Mouse (Mus musculus) forebrain, postnatal 0 days (tissue): ENCODE data around the gene Gtpbp2. TPM values are rescaled to one million over a fixed set of nuclear protein-coding genes. Genes with fewer than 3 reads are reported as not detected.

Source experiments
- ATAC-seq: fragments of 200-750 bp; cut with Nextera tagmentation; 2 replicates; pipeline ENCODE4 v1.8.0; 2017; ENCODE audit warnings: mild to moderate bottlenecking, moderate library complexity
- DNase-seq: peaks from one replicate; pipeline ENCODE4 v3.0.0-alpha.2; 2015
- H3K27ac ChIP-seq: fragments of 300-500 bp; sonication (generic); 2 replicates; pipeline ENCODE4 v1.5.1; 2014; ENCODE audit warnings: low read depth, mild to moderate bottlenecking, antibody characterized with exemption, low read length, moderate library complexity, mixed read lengths
- H3K27me3 ChIP-seq: fragments of 300-500 bp; sonication (generic); 2 replicates; pipeline ENCODE4 v1.6.1; 2014; ENCODE audit warnings: mild to moderate bottlenecking, low read length, mixed read lengths; ENCODE audit not compliant: insufficient read depth
- H3K36me3 ChIP-seq: fragments of 300-500 bp; sonication (generic); 2 replicates; pipeline ENCODE4 v1.6.1; 2014; ENCODE audit warnings: mild to moderate bottlenecking, moderate library complexity; ENCODE audit not compliant: insufficient read depth
- H3K4me1 ChIP-seq: fragments of 300-500 bp; sonication (generic); 2 replicates; pipeline ENCODE4 v1.6.1; 2014; ENCODE audit warnings: antibody characterized with exemption; ENCODE audit not compliant: insufficient read depth
- H3K4me2 ChIP-seq: fragments of 300-500 bp; sonication (generic); 2 replicates; pipeline ENCODE4 v1.6.1; 2014; ENCODE audit warnings: low read depth, mild to moderate bottlenecking, moderate library complexity
- H3K4me3 ChIP-seq: fragments of 300-500 bp; sonication (generic); 2 replicates; pipeline ENCODE4 v1.5.1; 2014; ENCODE audit warnings: low read depth, low read length, mixed read lengths
- H3K9ac ChIP-seq: fragments of 300-500 bp; sonication (generic); 2 replicates; pipeline ENCODE4 v1.6.1; 2014; ENCODE audit warnings: mild to moderate bottlenecking
- H3K9me3 ChIP-seq: fragments of 300-500 bp; sonication (generic); 2 replicates; pipeline ENCODE4 v1.6.1; 2016; ENCODE audit warnings: low read length
- CTCF ChIP-seq: sonication (generic); IDR thresholded peaks from 2 replicates; pipeline ENCODE4 v1.5.1; 2016; ENCODE audit warnings: antibody characterized with exemption, control low read depth, low read depth
- WGBS: fragments of 180-500 bp; shearing (Covaris S2); extraction: QIAGEN DNeasy Blood & Tissue Kit; methylation state at CpG from one replicate; pipeline ENCODE4 v1.1.7; 2014; 5-methylcytosine and 5-hydroxymethylcytosine counted together
- polyA plus RNA-seq: library from polyadenylated mRNA; unstranded; fragments of >200 nt; fragmentation: Nextera tagmentation; extraction: Ambion mirVana; gene quantifications from 2 replicates; pipeline ENCODE4 v1.2.1, GENCODE M21; 2015
- total RNA-seq: library from RNA; depleted of rRNA; stranded (reverse); fragments of >200 nt; gene quantifications from 2 replicates; pipeline ENCODE4 v1.2.3, GENCODE M21; 2014

Gene Gtpbp2
- total and polyA plus RNA-seq, 2 experiments from 2014 or later, result 19.8 to 79.0 TPM

GRCm38 (mm10) chr17:46154336-46154735 is 6.5 kb upstream of the Gtpbp2 start:
- no peak for DNase-seq
- Histone ChIP-seq H3K27ac (no peak overlapping the region), H3K9me3 (no peaks in the 10 kb centered on the region), H3K27me3 (no peaks in the 10 kb centered on the region), H3K4me2 (no peak overlapping the region), H3K4me3 (no peak overlapping the region), H3K36me3 (no peaks in the 10 kb centered on the region), H3K4me1 (peaks cover 9% of the 10 kb centered on the region; the same call in 1 of the 2 replicates), H3K9ac (no peak overlapping the region)
- ATAC-seq, result no peak
- no peak for TF ChIP-seq CTCF
- 98% methylated on average over 3 of the region's 3 CpGs for WGBS

GRCm38 (mm10) chr17:46156680-46157079 is 4.2 kb upstream of the Gtpbp2 start:
- H3K27me3 ChIP-seq, result no peaks in the 10 kb centered on the region
- ATAC-seq, result no peak

GRCm38 (mm10) chr17:46157131-46157530 is 3.7 kb upstream of the Gtpbp2 start:
- Histone ChIP-seq H3K4me1 (peaks cover 16% of the 10 kb centered on the region), H3K9ac (no peak overlapping the region), H3K4me2 (no peak overlapping the region), H3K4me3 (no peak overlapping the region), H3K27ac (no peak overlapping the region), H3K36me3 (no peaks in the 10 kb centered on the region), H3K27me3 (no peaks in the 10 kb centered on the region), H3K9me3 (no peaks in the 10 kb centered on the region)
- no peak for ATAC-seq
- TF ChIP-seq CTCF, result no peak
- WGBS, result 85% methylated on average over 8 of the region's 8 CpGs
- DNase-seq, result no peak

More at GRCm38 (mm10) chr17:46156680-46157079, 4.2 kb upstream of the Gtpbp2 start:
- H3K9me3 ChIP-seq, result no peaks in the 10 kb centered on the region
- H3K4me3 ChIP-seq, result no peak overlapping the region
- H3K27ac ChIP-seq, result no peak overlapping the region
- no peak overlapping the region for H3K4me2 ChIP-seq
- H3K9ac ChIP-seq, result no peak overlapping the region
- peaks cover 11% of the 10 kb centered on the region for H3K4me1 ChIP-seq
- WGBS, result 90% methylated on average over 5 of the region's 5 CpGs
- DNase-seq, result no peak
- H3K36me3 ChIP-seq, result no peaks in the 10 kb centered on the region
- TF ChIP-seq CTCF, result no peak

GRCm38 (mm10) chr17:46159236-46159635 is 1.6 kb upstream of the Gtpbp2 start:
- Histone ChIP-seq H3K27me3 (no peaks in the 10 kb centered on the region), H3K4me3 (no peak overlapping the region), H3K27ac (no peak overlapping the region), H3K4me1 (peaks cover 15% of the 10 kb centered on the region), H3K4me2 (no peak overlapping the region), H3K9ac (no peak overlapping the region), H3K9me3 (no peaks in the 10 kb centered on the region), H3K36me3 (0 out of 2 replicates have a peak, but pooled peaks cover under 1% of the 10 kb centered on the region)
- no peak for TF ChIP-seq CTCF
- 67% methylated on average over 2 of the region's 2 CpGs for WGBS
- DNase-seq (no peak), ATAC-seq (no peak)

- peak; percentile 50 for TF ChIP-seq CTCF
- 1% methylated on average over 16 of the region's 16 CpGs for WGBS
- ATAC-seq, result peak; percentile 19
- no peaks in the 10 kb centered on the region for H3K9me3 ChIP-seq
- H3K4me2 ChIP-seq, result peak overlapping the region; percentile 82
- peak overlapping the region; percentile 52 for H3K9ac ChIP-seq
- H3K27me3 ChIP-seq, result no peaks in the 10 kb centered on the region
- peaks cover 10% of the 10 kb centered on the region for H3K36me3 ChIP-seq
- H3K4me1 ChIP-seq, result peaks cover 15% of the 10 kb centered on the region
- H3K27ac ChIP-seq, result peak overlapping the region; percentile 57
- peak overlapping the region; percentile 54 for H3K4me3 ChIP-seq
- peak; percentile 83 for DNase-seq
These were observed 656 bp upstream of the Gtpbp2 start for GRCm38 (mm10) chr17:46160090-46160662.

- H3K4me2 ChIP-seq, result peak overlapping the region; percentile 82
- peaks cover 20% of the 10 kb centered on the region for H3K36me3 ChIP-seq
- H3K27ac ChIP-seq, result peak overlapping the region; percentile 63
- no peaks in the 10 kb centered on the region for H3K9me3 ChIP-seq
- H3K9ac ChIP-seq, result peak overlapping the region; percentile 69
- peak; percentile 56 for ATAC-seq
- TF ChIP-seq CTCF, result no peak
- peak overlapping the region; percentile 54 for H3K4me3 ChIP-seq
- peak; percentile 58 for DNase-seq
- WGBS, result 2% methylated on average over 19 of the region's 19 CpGs
- peaks cover 15% of the 10 kb centered on the region for H3K4me1 ChIP-seq
- H3K27me3 ChIP-seq, result no peaks in the 10 kb centered on the region
These were observed 347 bp downstream of the Gtpbp2 start for GRCm38 (mm10) chr17:46161179-46161578.

GRCm38 (mm10) chr17:46161710-46162109 is 878 bp downstream of the Gtpbp2 start:
- Histone ChIP-seq H3K9ac (peak overlapping the region; percentile 69), H3K4me3 (peak overlapping the region; percentile 54), H3K36me3 (peaks cover 25% of the 10 kb centered on the region), H3K9me3 (no peaks in the 10 kb centered on the region), H3K27ac (peak overlapping the region; percentile 63), H3K4me1 (peaks cover 15% of the 10 kb centered on the region), H3K27me3 (no peaks in the 10 kb centered on the region), H3K4me2 (peak overlapping the region; percentile 82)
- 49% methylated on average over 9 of the region's 9 CpGs for WGBS
- ATAC-seq (no peak), DNase-seq (no peak)
- no peak for TF ChIP-seq CTCF
